Mouse (Mus musculus) mature B cell (primary cell): Measurements from ENCODE around the gene Adat1.
"Not testable (repeated sequence)": the region's sequence is repeated elsewhere in the genome, so short reads cannot be mapped to it uniquely, and the experiment has no call there.

Source experiments
- in situ Hi-C: fragments of 300-500 bp; cut with MboI; formaldehyde crosslinking; loops from 2 replicates; pipeline ENCODE4 v1.14.3; 2019

Gene Adat1

GRCm38 (mm10) chr8:111938076-111938985, 53.8 kb downstream of the Adat1 start:
- in situ Hi-C loops: not testable (repeated sequence)

- in situ Hi-C loops: no loop called here
Observed at GRCm38 (mm10) chr8:111937184-111937583, 54.9 kb downstream of the Adat1 start.

GRCm38 (mm10) chr8:111934201-111934600, 57.9 kb downstream of the Adat1 start:
- in situ Hi-C loops: no loop called here

- in situ Hi-C loops: no loop called here
Observed at GRCm38 (mm10) chr8:111933348-111934076, 58.6 kb downstream of the Adat1 start, which contains the start of gene Tmem231. Gene Tmem231, minus strand, starts transcription at chr8:111933881.

GRCm38 (mm10) chr8:111932580-111933336, 59.3 kb downstream of the Adat1 start:
- in situ Hi-C loops: no loop called here

GRCm38 (mm10) chr8:111931721-111932120, 60.4 kb downstream of the Adat1 start:
- in situ Hi-C loops: no loop called here

- in situ Hi-C loops: no loop called here
Observed at GRCm38 (mm10) chr8:111929648-111930344, 62.3 kb downstream of the Adat1 start.

- in situ Hi-C loops: no loop called here
Observed at GRCm38 (mm10) chr8:111924976-111925375, 67.1 kb downstream of the Adat1 start.

- in situ Hi-C loops: no loop called here
Observed at GRCm38 (mm10) chr8:111923383-111923804, 68.7 kb downstream of the Adat1 start.

GRCm38 (mm10) chr8:111920971-111921370, 71.1 kb downstream of the Adat1 start:
- in situ Hi-C loops: no loop called here

- in situ Hi-C loops: no loop called here
Observed at GRCm38 (mm10) chr8:111919663-111920062, 72.4 kb downstream of the Adat1 start.
